Mouse (Mus musculus) brain, adult 2 months (tissue): ENCODE data around the gene Trove2.
"Not testable (repeated sequence)": the region's sequence is repeated elsewhere in the genome, so short reads cannot be mapped to it uniquely, and the experiment has no call there.

Experiments used
- DNase-seq: peaks from one replicate; pipeline ENCODE4 v3.0.0; 2011; ENCODE audit warnings: low read depth, low spot score

Gene Trove2

GRCm38 (mm10) chr1:143739361-143740350 is 37.2 kb downstream of the Trove2 start:
- peak; percentile 97 for DNase-seq

DNA sequence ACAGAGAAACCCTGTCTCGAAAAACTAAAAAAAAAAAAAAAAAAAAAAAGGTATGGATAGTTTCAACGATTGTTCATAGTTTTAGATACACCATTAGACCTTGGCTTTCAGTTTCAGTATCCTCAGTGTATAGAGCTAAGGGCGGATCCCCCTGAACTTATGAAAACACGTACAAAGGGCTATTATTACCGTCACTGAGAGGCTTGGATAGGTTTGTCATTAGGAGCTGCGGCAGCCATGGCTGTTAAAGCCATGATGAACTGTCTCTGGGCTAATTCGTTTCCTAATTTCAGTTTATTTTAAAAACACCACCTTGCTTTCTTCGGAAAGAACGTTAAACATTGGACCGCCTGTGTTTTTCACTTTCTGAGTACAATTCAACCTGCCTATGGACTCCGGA is 38.1 kb downstream of the Trove2 start:
- no peak for DNase-seq

DNA sequence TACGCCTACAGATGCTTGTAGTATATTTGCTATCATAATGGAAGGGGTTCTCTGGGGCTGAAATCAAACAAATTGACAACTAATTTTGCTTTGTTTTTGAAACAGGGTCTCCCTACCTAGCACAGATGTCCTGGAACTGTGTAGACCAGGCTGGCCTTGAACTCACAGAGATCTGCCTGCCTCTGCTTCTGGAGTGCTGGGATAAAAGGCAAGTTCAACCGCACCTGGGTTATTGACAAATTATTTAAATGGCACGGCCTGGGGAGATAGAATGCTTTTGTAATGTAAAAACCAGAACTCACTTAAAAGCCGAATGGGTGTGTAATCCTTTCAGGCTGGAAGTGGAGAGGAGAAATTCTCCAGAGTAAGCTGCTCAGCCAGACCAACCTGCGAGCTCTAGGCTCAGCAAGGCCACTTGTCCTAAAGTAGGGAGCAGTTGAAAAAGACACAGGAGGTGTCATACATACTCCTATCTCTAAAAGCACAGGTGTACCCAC is 42.9 kb downstream of the Trove2 start:
- DNase-seq = no peak

DNA sequence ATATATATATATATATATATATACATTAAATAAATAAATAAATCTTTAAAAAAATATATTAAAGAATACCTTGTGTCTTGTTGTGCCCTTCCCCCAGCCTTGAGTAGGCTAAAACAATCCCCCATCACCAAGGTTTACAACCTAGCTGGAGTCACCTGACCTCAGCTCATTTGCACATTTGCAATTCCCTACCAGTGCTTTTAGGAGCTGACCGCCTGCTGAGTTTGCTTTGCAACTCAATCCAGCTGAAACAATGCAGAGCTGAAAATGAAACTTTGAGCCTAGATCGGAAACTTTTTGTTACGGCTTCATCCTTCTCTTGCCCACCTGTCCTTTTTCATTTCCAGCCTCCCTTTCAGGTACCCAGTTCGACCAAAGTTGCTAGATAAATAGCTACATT is 45.2 kb downstream of the Trove2 start:
- no peak for DNase-seq

DNA sequence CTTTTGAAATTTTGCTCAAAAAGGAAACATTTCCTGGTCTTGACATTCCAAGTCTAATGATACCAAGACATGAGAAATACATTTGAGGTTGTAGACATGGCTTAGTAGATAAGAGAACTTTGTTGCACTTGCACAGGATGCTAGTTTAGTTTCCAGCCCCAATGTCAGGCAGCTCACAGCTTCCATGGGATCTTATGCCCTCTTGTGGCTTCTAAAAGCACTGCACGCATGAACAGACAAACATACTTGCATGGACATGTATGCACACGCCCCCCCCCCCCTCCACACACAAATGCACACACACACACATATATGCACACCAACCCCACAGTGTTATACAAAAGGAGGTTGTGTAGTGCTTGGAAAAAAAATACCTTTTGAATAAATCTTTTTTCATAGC is 46.0 kb downstream of the Trove2 start:
- peak; percentile 11 for DNase-seq

- DNase-seq = no peak
Measured at GRCm38 (mm10) chr1:143727701-143728445, 49.0 kb downstream of the Trove2 start.

GRCm38 (mm10) chr1:143724456-143725064 is 52.3 kb downstream of the Trove2 start:
- DNase-seq = no peak

GRCm38 (mm10) chr1:143716038-143716437 is 60.8 kb downstream of the Trove2 start, which contains the start of gene Glrx2:
Gene Glrx2, plus strand, starts transcription at chr1:143716338.
- DNase-seq = not testable (repeated sequence)

DNA sequence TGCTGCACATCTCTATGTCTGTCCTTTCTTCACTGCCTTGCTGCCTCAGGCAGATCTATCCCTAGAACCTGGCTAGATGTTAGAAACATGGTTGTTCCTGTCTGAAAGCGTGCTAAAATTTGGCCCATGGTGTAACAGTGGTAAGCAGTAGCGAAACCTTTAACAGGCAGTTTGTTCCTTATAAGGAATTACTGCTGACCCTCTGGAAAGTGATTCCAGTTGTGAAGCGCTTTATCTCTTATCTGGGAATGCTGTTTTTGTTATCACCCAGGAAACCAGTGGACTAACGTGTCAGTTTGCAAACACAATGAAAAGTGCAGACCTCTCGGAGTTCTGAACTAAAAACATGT is 66.3 kb downstream of the Trove2 start:
- no peak for DNase-seq

GRCm38 (mm10) chr1:143709966-143710626 is 66.8 kb downstream of the Trove2 start:
- peak; percentile 5 for DNase-seq

DNA sequence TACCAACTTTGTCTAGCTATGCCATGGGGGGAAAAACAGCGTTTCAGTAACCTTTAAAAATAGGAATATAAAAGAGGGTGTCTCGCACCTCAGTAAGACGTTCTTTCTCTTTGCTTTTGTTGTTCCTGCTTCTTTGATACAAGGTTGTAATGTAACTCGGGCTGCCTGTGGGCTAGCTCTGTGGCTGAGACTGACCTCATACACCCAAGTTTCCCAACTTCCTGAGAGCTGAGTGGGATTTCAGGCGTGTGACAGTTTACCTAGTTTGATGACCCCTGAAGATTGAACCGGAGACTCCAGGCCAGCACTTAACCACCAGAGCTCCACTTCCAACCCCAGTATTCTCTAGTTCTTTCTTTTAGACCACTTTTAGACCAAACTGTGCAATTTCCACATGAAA is 68.5 kb downstream of the Trove2 start:
- DNase-seq = no peak

GRCm38 (mm10) chr1:143707006-143707405 is 69.9 kb downstream of the Trove2 start:
- DNase-seq = no peak

DNA sequence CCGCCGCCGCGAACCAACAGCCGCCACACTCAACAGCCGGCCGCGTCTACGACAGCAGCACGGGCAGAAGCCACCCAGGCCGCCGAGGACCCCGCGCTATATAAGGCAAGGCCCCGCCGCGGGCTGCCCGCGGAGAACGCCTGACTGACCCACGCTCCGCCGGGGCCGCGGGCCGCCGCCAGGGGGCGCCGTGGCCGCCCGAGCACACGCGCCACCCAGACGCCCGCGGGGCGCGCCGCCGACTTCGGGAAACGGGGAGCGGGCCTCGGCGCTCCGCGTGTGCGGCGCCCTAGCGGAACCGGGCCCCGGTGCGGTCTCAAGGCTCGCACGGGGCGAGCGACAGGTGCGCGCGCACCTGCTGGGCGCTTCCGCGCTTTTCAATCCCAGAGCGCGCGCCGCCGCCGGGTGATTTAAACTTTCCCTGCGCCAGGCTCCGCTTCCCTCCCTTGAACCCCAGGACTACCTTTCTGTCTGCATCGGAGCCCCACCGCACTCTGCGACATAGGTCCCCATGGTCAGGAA is 74.1 kb downstream of the Trove2 start, which contains the start of gene Cdc73:
Gene Cdc73 (minus strand): TSS at position 153 of the 522 bp plus-strand sequence.
- peak; percentile 94 for DNase-seq

DNA sequence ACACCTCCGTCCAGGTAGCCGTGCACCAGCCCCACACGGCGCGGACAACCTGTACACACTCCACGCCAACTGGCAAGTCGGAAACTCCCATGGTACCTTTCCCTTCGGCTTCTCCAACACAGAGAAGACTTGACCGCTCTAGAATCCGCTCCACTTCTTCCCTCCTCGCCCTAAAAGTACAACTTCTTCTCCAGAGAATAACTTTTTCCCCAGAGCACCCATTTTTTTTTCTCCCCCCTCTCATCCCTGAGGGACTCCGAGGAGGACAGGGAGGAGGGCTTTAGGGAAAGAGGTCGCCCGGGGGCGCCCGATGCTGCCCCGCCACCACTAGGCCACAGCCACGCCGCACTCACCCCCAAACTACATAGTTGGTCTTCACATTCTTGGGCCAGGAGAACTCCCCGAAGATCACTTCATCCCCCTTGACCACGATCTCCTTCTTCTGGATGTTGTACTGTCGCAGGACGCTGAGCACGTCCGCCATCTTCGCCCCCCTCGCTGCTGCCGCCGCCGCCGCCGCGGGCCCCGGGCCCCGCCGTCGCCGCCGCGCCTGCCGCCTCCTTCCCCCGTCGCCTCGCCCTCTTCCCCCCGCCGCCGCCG is 74.6 kb downstream of the Trove2 start:
- DNase-seq = peak; percentile 67

DNA sequence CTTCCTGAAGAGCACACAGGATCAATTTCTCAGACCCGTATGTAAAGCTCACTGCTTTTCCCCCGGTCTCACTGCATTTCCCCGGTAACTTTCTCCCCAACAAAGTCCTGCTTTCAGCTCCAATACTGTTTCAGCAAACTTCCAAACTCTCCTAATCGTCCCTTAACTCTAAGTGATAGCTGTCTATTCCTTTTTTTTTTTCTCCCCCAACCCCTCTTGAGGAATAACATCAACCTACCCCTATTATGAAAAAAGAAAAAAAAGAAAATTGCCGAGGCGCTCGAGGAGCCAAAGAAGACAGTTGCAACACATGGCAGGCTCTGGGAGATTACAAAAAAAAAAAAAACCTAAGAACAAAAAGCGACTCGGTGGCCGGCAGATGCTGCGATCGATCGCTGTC is 75.1 kb downstream of the Trove2 start:
- DNase-seq = no peak
